Mouse (Mus musculus) neural tube, embryonic 12.5 days (tissue): ENCODE measurements around the gene Trmt2b. TPM values are rescaled to one million over a fixed set of nuclear protein-coding genes. Genes with fewer than 3 reads are reported as not detected.
"Not testable (repeated sequence)": the region's sequence is repeated elsewhere in the genome, so short reads cannot be mapped to it uniquely, and the experiment has no call there.

Source experiments
- ATAC-seq: fragments of 200-750 bp; cut with Nextera tagmentation; 2 replicates; pipeline ENCODE4 v1.8.0; 2017; ENCODE audit warnings: low read depth, mild to moderate bottlenecking, moderate TSS enrichment, moderate library complexity; ENCODE audit not compliant: low FRiP score
- H3K27ac ChIP-seq: fragments of 300-500 bp; sonication (generic); 2 replicates; pipeline ENCODE4 v1.5.1; 2016
- H3K27me3 ChIP-seq: fragments of 300-500 bp; sonication (generic); replicated peaks from 2 replicates; pipeline ENCODE4 v1.6.1; 2016; ENCODE audit warnings: mild to moderate bottlenecking
- H3K36me3 ChIP-seq: fragments of 300-500 bp; sonication (generic); 2 replicates; pipeline ENCODE4 v1.6.1; 2016; ENCODE audit warnings: mild to moderate bottlenecking
- H3K4me1 ChIP-seq: fragments of 300-500 bp; sonication (generic); 2 replicates; pipeline ENCODE4 v1.6.1; 2016
- H3K4me2 ChIP-seq: fragments of 300-500 bp; sonication (generic); replicated peaks from 2 replicates; pipeline ENCODE4 v1.6.1; 2016; ENCODE audit warnings: mild to moderate bottlenecking
- H3K4me3 ChIP-seq: fragments of 300-500 bp; sonication (generic); 2 replicates; pipeline ENCODE4 v1.5.1; 2016
- H3K9ac ChIP-seq: fragments of 300-500 bp; sonication (generic); 2 replicates; pipeline ENCODE4 v1.6.1; 2016; ENCODE audit warnings: mild to moderate bottlenecking
- H3K9me3 ChIP-seq: fragments of 300-500 bp; sonication (generic); 2 replicates; pipeline ENCODE4 v1.6.1; 2016; ENCODE audit warnings: mild to moderate bottlenecking
- WGBS: fragments of 180-500 bp; shearing (Covaris S2); methylation state at CpG from one replicate; pipeline ENCODE4 v1.1.7; 2016; 5-methylcytosine and 5-hydroxymethylcytosine counted together
- polyA plus RNA-seq: library from polyadenylated mRNA; unstranded; fragments of >200 nt; fragmentation: Nextera tagmentation; extraction: Ambion mirVana; gene quantifications from 2 replicates; pipeline ENCODE4 v1.2.1, GENCODE M21; 2016

The Trmt2b gene
- polyA plus RNA-seq, result 5.0 and 6.1 TPM in 2 replicates

DNA sequence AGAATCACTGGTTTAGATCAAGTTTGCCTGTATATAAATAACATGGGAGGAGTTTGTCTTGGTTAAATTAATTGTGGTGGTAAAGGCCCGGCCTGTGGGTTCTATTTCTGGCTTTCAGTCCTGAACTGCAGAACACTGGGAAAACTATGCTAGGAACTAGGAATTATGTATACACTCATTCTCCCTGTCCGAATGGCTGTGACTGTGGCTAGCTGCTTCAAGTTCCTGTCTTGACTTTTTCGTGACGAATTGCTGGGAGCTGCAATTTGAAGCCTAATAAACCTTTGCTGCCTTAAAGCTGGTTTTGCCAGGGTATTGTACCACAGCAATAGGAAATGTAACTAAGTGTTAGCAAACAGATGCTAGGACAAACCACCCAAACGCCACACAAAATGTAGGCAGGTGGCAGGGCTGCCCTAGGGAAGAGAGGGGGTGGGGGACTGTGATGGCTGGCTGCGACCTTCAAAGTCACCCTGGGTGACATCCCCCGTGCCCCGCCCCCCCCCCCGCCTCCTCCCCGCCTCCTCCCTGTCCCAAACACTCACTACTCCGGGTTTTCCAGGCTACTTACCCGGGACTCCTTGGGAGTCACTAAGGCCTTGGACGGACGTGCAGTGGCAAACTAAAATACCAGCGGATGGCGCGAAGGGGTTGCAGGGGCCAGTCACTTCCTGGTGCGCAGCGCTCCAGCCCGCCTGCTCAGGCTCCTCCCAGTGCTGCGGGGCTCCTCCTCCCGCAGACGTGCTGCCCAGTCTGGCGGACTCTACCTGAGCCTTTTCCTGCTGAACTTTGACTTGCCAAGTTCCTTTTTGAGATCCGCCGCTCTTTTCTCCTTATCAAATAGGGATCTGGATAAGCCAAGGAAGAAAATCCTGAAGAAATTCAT lies at the start of gene Trmt2b:
Gene Trmt2b (minus strand): TSS at position 710 of the 886 bp plus-strand sequence.
- H3K27ac ChIP-seq, result no peak within 1 kb of the TSS
- WGBS, result 15% methylated on average over 23 of the region's 26 CpGs

DNA sequence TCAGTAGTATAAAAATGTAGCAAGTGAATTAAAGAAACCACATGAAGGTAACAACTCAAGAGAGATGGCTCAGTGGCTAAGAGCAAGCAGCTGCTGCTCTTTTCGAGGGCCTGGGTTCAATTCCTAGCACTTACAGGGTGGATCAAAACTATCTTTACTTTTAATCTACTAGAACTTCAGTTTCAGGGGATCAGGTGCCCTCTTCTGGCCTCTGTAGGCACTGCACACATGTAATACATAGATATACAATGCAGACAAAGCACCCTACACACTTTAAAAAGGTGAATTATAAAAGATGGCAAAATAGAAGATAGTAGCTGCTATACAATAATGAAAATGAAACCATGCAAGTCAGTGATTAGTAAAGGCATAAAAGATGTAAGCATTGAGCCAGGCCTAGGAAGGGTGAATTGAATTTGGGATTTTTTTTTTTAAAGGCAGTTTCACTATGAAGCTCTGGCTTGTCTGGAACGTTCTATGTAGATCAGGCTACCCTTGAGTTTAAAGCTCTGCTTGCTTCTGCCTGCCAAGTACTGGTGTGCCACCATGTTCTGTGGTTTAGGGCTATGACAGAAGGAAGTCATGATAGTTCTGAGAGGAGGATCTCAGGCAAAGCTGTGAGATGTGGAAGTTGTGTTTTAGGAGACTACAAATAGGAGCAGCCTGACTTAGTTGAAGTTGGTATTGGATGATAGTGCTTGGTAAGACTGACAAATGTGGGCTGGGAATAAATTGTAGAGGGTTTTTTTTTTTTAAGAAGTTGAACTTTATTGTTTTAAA lies 42.6 kb upstream of the Trmt2b start:
- H3K27ac ChIP-seq, result no peak overlapping the region
- H3K4me3 ChIP-seq, result no peak overlapping the region
- no peaks in the 10 kb centered on the region for H3K9me3 ChIP-seq
- ATAC-seq, result no peak
- 86% methylated on average over 2 of the region's 2 CpGs for WGBS
- H3K4me1 ChIP-seq, result no peaks in the 10 kb centered on the region
- no peak overlapping the region for H3K4me2 ChIP-seq
- H3K27me3 ChIP-seq, result no peaks in the 10 kb centered on the region
- no peaks in the 10 kb centered on the region for H3K36me3 ChIP-seq
- no peak overlapping the region for H3K9ac ChIP-seq

More for the DNA sequence above, at the start of gene Trmt2b:
- 0 out of 2 replicates have a peak, but pooled peaks cover 5% of the 10 kb centered on the region for H3K27me3 ChIP-seq
- no peaks in the 10 kb centered on the region for H3K9me3 ChIP-seq
- H3K9ac ChIP-seq, result no peak within 1 kb of the TSS; the same call in 1 of the 2 replicates
- H3K4me2 ChIP-seq, result peak within 1 kb of the TSS; percentile 53
- no peaks in the 10 kb centered on the region for H3K4me1 ChIP-seq
- ATAC-seq, result peak; percentile 81
- peak within 1 kb of the TSS; percentile 32 for H3K4me3 ChIP-seq
- H3K36me3 ChIP-seq, result no peaks in the 10 kb centered on the region

DNA sequence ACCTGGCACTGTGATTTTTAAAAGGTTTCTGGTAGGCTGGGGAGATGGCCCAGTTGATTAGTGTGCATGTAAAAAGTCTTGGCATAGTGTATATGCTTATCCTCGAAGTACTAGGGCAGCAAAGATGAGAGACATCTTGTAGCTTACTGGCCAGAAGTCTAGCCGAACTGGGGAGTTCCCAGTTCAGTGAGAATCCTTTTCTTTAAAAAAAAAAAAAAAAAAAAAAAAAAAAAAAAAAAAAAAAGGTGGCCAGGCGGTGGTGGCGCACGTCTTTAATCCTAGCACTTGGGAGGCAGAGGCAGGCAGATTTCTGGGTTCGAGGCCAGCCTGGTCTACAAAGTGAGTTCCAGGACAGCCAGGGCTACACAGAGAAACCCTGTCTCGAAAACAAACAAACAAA lies 34.4 kb upstream of the Trmt2b start:
- 83% methylated on average over 7 of the region's 7 CpGs for WGBS
- H3K4me3 ChIP-seq, result not testable (repeated sequence)

DNA sequence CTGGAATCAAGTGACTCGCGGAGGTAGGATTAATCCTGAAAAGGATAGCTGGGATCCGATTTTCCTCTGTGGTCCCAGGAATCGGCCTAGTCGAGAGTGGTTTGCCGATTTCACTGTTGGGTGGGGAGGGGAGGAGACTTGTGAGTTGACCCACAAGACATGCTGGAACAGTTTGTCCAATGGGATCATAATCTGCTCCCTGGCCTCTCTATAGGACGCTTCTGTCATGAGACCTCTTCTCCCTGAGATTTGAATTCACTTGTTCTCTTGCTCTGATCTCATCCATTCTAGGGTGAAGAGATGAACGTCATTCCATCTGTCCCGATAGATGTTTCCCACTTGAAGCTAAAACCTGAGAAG lies 31.5 kb upstream of the Trmt2b start:
- no peaks in the 10 kb centered on the region for H3K9me3 ChIP-seq
- H3K9ac ChIP-seq, result 0 out of 2 replicates have a peak overlapping the region, but pooled peaks have one; percentile 26
- no peaks in the 10 kb centered on the region for H3K4me1 ChIP-seq
- peak overlapping the region; percentile 59 for H3K4me2 ChIP-seq
- no peaks in the 10 kb centered on the region for H3K36me3 ChIP-seq
- H3K27me3 ChIP-seq, result no peaks in the 10 kb centered on the region
- peak overlapping the region; percentile 32 for H3K4me3 ChIP-seq
- H3K27ac ChIP-seq, result no peak overlapping the region
- ATAC-seq, result peak; percentile 82
- WGBS, result 22% methylated on average over 9 of the region's 9 CpGs

More for the DNA sequence above, 34.4 kb upstream of the Trmt2b start:
- H3K27me3 ChIP-seq, H3K4me2 ChIP-seq, H3K9me3 ChIP-seq, ATAC-seq, H3K9ac ChIP-seq, H3K4me1 ChIP-seq, H3K36me3 ChIP-seq, H3K27ac ChIP-seq: not testable (repeated sequence)

DNA sequence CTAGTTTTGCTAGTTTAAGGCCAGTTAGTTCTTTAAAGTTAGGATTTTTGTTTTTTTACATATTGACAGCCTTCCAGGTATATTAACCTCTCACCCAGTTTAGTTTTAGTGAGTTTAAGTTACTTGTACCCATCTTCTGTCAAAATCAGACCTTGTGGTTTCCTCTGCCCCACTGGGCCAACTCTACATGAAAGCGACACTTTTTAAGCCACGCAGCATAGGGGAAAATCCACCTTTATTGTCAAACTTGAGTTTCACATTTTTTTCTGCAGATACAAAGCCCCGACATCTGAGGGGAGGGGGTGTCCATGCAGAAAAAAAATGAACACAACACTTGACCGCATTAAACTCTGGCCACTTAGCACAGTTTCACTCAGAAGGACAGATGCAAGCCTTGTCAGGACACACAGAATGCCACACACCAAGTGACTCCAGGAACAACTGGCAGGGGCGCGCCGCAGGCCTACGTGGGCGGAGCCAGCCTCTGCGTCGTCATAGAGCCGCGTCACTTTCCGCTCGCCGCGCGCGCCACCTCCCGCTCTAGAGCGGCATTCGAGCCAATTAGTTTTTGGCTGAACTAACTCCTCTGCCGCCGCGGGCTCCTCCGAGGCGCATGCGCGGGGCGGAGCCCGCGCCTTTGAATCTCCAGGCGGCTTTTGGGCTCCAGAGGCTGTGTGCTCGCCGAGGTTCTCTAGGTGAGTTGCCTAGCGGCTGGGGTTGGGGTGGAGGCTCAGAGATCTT lies 30.9 kb upstream of the Trmt2b start, which contains the start of gene Cenpi:
Gene Cenpi (plus strand): TSS at position 551 of the 741 bp plus-strand sequence.
- Histone ChIP-seq H3K27me3 (no peaks in the 10 kb centered on the region), H3K4me2 (peak within 1 kb of the TSS; percentile 59)
- WGBS, result 21% methylated on average over 36 of the region's 36 CpGs

DNA sequence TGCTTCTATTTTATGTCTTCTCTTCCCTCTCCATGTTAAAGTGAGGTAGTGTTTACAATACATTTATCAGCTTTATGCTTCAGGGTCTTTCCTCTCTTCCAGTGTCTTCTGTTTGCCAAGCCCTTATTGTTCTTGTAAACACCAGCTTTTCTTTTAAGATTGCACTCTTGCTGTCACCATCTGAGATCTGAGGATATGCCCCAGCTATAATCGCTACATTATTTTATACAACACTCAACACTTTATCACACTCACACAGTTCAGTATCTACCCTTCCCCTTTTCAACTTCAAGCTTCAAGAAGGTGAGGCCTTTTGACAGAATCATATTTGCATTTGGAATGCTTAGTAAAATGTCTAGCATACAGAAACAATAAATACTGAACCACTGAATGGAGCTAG lies 26.5 kb upstream of the Trmt2b start:
- H3K9ac ChIP-seq, result no peak overlapping the region
- no peaks in the 10 kb centered on the region for H3K36me3 ChIP-seq
- H3K27me3 ChIP-seq, result no peaks in the 10 kb centered on the region
- no peak for ATAC-seq
- H3K4me3 ChIP-seq, result no peak overlapping the region
- no peaks in the 10 kb centered on the region for H3K4me1 ChIP-seq
- H3K27ac ChIP-seq, result no peak overlapping the region
- WGBS, result 94% methylated on average over 1 of the region's 1 CpGs
- H3K9me3 ChIP-seq, result no peaks in the 10 kb centered on the region
- H3K4me2 ChIP-seq, result no peak overlapping the region

More for the DNA sequence above, 30.9 kb upstream of the Trmt2b start, which contains the start of gene Cenpi:
- 0 out of 2 replicates have a peak within 1 kb of the TSS, but pooled peaks have one; percentile 26 for H3K9ac ChIP-seq
- no peaks in the 10 kb centered on the region for H3K4me1 ChIP-seq
- H3K4me3 ChIP-seq, result peak within 1 kb of the TSS; percentile 32
- ATAC-seq, result peak; percentile 95
- no peaks in the 10 kb centered on the region for H3K9me3 ChIP-seq
- H3K27ac ChIP-seq, result no peak within 1 kb of the TSS
- H3K36me3 ChIP-seq, result no peaks in the 10 kb centered on the region

DNA sequence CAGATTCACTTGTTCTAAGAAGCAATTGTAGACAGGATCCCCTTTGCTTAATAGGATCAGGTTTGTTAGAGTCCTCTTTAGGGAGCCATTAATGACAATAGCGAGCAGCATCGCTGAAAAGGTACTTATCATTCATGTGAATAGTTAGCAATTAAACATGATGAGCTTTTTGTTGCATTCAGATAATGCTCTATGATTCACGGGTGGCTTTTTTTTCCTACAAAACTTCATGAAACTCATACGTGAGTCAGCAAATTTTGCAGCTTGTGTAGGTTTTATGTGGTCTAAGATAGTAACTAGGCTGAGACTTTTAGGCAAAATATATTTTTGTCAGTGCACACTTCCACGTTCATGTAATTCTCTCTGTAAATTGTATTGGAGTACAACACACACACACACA lies 23.4 kb upstream of the Trmt2b start:
- H3K4me1 ChIP-seq, result no peaks in the 10 kb centered on the region
- H3K27ac ChIP-seq, result no peak overlapping the region
- no peaks in the 10 kb centered on the region for H3K9me3 ChIP-seq
- no peak overlapping the region for H3K4me3 ChIP-seq
- ATAC-seq, result no peak
- H3K36me3 ChIP-seq, result no peaks in the 10 kb centered on the region
- WGBS, result 60% methylated on average over 5 of the region's 5 CpGs
- no peak overlapping the region for H3K4me2 ChIP-seq
- no peak overlapping the region for H3K9ac ChIP-seq
- H3K27me3 ChIP-seq, result 0 out of 2 replicates have a peak, but pooled peaks cover 4% of the 10 kb centered on the region

DNA sequence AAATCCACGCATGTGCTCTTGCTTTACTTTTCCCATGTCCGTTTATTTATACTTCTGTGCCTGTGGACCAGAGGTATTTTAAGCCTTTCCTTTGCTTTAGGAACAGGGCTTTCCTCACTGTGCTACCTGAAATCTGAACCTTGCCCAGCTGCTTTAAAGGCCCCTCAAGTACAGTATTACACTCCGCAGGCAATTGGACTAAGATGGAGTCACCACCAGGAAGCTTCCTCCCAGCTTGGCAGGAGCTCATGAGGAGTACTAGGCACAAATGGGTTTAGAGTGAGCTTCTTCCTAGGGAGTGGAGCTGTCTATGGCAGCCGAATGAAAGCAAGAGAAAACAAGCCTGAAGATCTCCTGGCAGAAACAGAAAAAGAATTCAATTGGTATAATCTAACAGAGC lies 20.4 kb upstream of the Trmt2b start:
- Histone ChIP-seq H3K27ac (no peak overlapping the region), H3K27me3 (peaks cover 14% of the 10 kb centered on the region), H3K4me2 (peak overlapping the region; percentile 56), H3K4me3 (peak overlapping the region; percentile 43), H3K4me1 (no peaks in the 10 kb centered on the region), H3K9me3 (no peaks in the 10 kb centered on the region), H3K36me3 (no peaks in the 10 kb centered on the region), H3K9ac (peak overlapping the region; percentile 45; the same call in 1 of the 2 replicates)
- ATAC-seq, result no peak
- 38% methylated on average over 4 of the region's 4 CpGs for WGBS

DNA sequence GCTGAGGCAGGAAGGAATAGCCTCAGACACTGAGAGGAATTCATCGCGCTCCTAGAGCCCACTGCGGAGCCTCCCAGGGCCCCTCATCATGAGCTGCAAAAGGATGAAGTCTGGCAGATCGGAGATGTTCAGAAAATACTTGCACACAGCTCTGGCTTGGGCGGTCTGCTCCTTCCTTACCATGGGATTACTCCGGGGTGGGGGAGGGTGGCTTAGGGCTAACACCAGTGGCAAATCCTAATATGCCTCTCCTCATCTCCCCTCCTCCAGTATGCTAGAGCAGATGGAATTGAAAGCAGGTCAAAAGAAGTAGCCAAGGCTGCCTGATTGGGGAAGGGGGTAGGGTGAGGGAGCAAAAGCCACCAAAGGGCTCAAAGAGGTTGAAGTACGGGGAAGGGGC lies 20.0 kb upstream of the Trmt2b start:
- no peaks in the 10 kb centered on the region for H3K36me3 ChIP-seq
- H3K27me3 ChIP-seq, result peaks cover 17% of the 10 kb centered on the region
- H3K9me3 ChIP-seq, result no peaks in the 10 kb centered on the region
- ATAC-seq, result peak; percentile 10; the same call in 1 of the 2 replicates
- no peak overlapping the region for H3K27ac ChIP-seq
- H3K4me2 ChIP-seq, result peak overlapping the region; percentile 56
- 20% methylated on average over 7 of the region's 7 CpGs for WGBS
- H3K9ac ChIP-seq, result peak overlapping the region; percentile 45; the same call in 1 of the 2 replicates
- peak overlapping the region; percentile 43 for H3K4me3 ChIP-seq
- H3K4me1 ChIP-seq, result no peaks in the 10 kb centered on the region

DNA sequence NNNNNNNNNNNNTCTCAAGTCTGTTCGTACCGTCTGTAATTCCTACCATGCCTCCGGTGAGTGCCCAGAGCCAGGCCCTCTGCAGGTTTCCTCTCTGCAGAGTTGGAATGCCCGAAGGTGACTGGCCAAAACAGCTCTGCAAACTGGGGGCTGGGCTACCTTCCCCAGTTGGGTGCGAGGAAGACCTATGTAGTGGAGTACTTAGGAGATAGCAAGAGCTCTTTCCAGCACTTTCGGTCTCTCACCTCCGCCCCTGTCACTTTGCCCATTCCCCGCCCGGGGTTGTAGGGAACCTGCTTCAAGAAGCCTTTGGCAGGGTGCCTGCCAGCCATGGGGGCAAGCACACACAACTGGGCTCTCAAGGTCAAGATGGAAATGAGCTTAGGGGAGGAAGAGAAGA lies 19.5 kb upstream of the Trmt2b start:
- Histone ChIP-seq H3K4me1 (no peaks in the 10 kb centered on the region), H3K9me3 (no peaks in the 10 kb centered on the region), H3K36me3 (no peaks in the 10 kb centered on the region), H3K9ac (peak overlapping the region; percentile 45), H3K27ac (no peak overlapping the region), H3K4me2 (peak overlapping the region; percentile 56), H3K27me3 (peaks cover 21% of the 10 kb centered on the region), H3K4me3 (peak overlapping the region; percentile 43)
- WGBS, result 27% methylated on average over 9 of the region's 9 CpGs
- no peak; the same call in 1 of the 2 replicates for ATAC-seq

DNA sequence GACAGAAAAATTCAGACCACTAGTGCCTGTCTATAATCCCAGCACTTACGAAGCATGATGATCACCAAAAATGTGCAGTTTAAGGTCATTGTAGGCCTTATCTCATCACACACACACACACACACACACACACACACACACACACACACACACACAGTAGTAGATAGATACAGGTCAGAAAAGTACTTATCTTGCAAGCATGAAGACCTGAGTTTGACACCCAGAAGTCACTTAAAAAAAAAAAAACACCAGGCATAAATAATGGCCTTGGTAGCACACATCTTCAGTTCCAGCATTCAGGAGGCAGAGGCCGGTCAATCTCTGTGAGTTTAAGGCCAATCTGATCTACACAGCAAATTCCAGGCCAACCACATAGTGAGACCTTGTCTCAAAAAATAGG lies 10.5 kb upstream of the Trmt2b start:
- Histone ChIP-seq H3K4me3 (no peak overlapping the region), H3K9ac (no peak overlapping the region), H3K27ac (no peak overlapping the region), H3K9me3 (no peaks in the 10 kb centered on the region), H3K4me1 (no peaks in the 10 kb centered on the region), H3K27me3 (peaks cover 17% of the 10 kb centered on the region), H3K4me2 (no peak overlapping the region), H3K36me3 (no peaks in the 10 kb centered on the region)
- ATAC-seq, result no peak
- 88% methylated on average over 2 of the region's 2 CpGs for WGBS
